Mouse (Mus musculus) spleen, adult 12 weeks (tissue): ENCODE measurements around the gene Gm49337.

Experiments used
- DNase-seq: peaks from one replicate; pipeline ENCODE4 v3.0.0; 2022; ENCODE audit warnings: low spot score

Gene Gm49337

DNA sequence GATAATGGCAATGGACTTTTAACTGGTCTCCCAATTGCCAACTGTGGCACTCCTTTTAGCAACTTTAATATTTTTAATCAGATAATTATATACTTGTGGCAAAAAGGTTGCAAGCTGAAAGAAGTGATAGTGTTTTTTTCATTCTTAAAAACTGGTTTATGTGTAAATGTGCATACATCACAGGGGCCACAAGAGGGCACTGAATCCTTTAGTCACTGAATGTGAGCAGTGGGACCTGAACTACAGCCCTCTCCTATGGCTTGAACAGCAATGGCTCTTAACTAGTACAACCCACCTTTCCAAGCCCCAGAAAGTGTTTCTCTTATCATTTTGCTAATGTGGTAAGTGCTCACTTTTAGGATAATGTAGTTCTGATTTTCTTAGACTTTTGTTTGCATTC, 168.9 kb downstream of the Gm49337 start:
- no peak for DNase-seq
